Mouse (Mus musculus) liver, adult 2 months (tissue): ENCODE results near the gene Madcam1.

Experiments used
- CTCF ChIP-seq: fragments of 200-500 bp; IDR thresholded peaks from 2 replicates; pipeline ENCODE4 v1.5.1; 2011; ENCODE audit warnings: low read depth, low read length, control low read depth
- POLR2A ChIP-seq: fragments of 200-500 bp; IDR thresholded peaks from 2 replicates; pipeline ENCODE4 v1.6.1; 2011; ENCODE audit warnings: low read length, control low read depth; ENCODE audit not compliant: insufficient read depth; ENCODE audit errors: extremely low read depth

DNA sequence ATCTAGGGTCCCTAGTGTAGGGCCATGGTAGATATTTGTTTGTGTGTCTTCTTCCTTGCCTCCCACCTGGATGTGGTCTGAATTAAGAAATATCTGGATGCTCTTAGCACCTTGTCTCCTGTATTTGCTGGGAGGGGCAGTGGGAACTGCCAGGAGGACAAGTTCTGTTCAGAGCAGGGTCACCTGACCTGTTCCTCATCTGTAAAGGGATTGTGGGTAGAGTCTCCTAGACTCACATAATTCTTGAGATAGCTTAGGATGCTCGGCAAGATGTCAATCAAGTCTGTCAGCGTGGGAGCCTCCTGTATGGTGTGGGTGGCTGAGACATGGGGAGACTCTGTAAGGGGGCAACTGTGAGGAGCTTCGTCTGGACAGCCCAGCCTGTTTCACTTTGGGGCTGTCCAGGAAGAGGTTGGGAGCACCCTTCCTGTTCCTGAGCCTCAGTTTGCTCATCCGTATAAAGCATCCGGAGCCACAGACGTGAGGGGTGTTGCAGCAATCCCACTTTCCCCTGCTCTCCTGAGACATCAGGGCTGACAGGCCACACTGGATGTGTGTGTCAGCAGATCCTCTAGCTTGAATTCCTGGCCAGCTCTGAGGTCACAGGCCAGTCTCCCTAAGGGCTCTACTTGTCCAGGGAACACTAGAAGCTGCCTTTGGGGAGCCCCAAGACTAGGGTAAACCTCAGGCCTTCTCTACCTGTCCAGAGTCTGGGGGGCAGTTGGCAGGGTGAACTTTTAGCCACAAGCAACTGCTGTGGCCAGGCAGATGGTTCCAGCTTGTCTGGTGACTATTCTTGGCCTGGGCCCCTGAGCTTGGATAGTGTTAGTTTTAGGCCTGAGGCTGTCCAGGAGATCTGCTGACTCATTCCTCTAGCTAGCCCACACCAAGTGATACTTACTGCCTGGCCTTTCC is 19.6 kb downstream of the Madcam1 start:
- TF ChIP-seq POLR2A: no peak
- TF ChIP-seq CTCF: no peak
